Mouse (Mus musculus) embryonic fibroblast, embryonic 13.5 days (primary cell): Measurements from ENCODE around the gene Smyd3.

ENCODE experiments used
- CTCF ChIP-seq: IDR thresholded peaks from 2 replicates; pipeline ENCODE4 v1.5.1; 2011; ENCODE audit warnings: mild to moderate bottlenecking, control low read depth, low read length, moderate library complexity, borderline replicate concordance; ENCODE audit not compliant: insufficient read depth
- POLR2A ChIP-seq: IDR thresholded peaks from 2 replicates; pipeline ENCODE4 v1.6.1; 2011; ENCODE audit warnings: low read depth, mild to moderate bottlenecking, control low read depth, low read length, moderate library complexity

- TF ChIP-seq CTCF, result no peak
- no peak for TF ChIP-seq POLR2A
These were observed 539.1 kb downstream of the Smyd3 start for GRCm38 (mm10) chr1:178978617-178979245.
